Mouse (Mus musculus): ENCODE results near the gene Bpifa2.
"Not testable (repeated sequence)": the region's sequence is repeated elsewhere in the genome, so short reads cannot be mapped to it uniquely, and the experiment has no call there.

Bpifa2 gene

DNA sequence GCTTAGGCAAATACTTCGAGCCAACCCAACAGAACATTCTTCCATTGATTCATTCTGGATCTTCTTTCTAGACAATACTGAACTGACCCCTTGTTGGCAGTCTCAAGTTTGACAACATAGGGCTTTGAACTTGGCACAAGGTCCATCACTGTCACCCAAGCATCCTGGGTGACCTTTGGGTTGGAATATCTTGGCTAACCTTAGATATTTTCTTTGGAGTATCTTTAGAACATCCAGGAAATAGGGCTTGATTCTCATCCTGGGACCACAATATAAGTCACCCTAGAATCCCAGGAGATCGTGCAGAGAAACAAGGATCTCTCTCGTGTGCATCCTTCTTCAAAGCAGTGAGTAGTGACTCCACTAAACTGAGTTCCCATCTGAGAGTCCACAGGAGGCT, at the start of gene Bpifa2:
TSS of gene Bpifa2 (plus strand) at position 301 of the 400 bp plus-strand sequence.
- DNase-seq (ENCODE audit: low spot score), result no peak

DNA sequence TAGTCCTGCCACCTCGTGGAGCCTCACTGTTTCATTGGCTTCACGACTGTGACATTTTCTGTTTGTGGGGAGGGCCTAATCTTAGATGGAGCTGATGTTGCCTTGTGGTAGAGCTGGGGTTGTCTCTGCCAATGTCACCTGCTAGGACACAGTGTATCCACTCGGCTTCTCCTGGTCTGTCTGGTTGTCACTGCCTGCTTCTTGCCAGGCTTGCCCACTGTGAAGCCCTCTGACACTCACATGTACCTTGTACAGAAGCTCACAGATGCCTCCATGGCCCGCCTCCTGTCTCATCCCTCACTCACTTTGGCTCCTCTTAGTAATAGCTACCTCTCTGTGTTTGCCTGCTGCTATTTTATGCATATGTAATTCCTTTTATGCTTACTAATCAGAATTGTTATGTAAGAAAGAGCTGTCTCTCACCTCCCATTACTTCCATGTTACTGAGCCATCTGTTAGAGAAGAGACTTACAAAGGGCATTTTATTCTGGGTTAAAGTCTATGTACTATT, 45.2 kb upstream of the Bpifa2 start:
- DNase-seq (ENCODE audit: low spot score), result no peak

DNA sequence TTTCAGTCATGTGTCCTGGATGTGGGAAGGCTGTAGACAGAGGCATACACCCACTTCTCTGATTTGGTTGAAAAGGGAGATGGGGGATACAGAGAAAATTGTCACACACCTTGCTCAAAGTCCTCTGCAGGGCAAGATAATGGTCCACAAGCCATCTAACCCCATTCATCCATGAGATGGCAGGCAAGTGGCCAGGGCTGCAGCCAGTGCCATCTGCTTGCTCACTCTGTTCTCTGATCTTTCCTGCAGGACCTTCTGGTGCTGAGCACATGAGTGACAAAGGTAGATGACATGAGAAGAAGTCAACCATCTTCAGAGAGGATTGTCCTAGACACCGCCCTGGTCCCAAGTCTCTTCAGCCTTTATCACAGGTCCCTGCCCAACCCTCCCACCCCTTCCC, 44.7 kb upstream of the Bpifa2 start:
- no peak for DNase-seq (ENCODE audit: low spot score)

DNA sequence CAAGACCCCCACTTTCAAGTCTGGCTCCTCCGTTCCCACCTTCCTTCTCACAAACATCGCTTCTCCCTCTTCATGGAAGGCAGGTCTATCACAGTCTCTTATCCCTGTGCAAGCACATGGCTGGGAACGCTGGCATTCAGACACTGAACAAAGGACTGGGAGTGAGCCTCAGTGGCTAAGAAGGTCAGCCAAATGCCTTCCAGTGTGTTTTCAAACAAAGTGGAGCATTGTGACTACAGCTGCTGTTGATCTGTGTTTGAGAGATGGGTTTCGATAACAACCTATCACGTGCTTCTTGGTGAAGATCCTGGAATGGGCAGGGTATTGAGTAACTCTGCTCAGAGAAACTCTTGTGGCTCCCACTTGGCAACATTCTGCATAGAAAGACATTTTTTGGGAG, 37.8 kb upstream of the Bpifa2 start:
- no peak for DNase-seq (ENCODE audit: low spot score)

DNA sequence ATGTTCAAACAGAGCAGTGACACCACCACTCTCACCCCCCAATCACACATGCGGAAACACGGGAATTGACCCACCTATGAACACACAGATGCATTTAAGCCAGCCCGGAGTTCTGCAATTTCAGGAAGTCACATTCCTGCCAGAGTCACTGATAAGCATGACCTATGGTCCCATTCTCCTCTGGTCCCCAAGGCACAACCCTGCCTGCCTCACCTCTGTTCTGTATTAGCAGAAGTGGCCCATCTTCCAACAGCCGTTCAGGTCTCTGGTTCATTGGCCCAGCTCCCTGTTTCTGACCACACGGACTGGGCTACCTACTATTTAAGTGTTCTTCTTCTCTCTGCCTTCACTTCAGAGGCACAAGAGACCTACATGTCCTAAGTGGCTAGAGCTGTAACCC, 33.5 kb upstream of the Bpifa2 start, which contains the start of gene Bpifa6:
TSS of gene Bpifa6 (plus strand) at position 364 of the 400 bp plus-strand sequence.
- DNase-seq (ENCODE audit: low spot score), result no peak

DNA sequence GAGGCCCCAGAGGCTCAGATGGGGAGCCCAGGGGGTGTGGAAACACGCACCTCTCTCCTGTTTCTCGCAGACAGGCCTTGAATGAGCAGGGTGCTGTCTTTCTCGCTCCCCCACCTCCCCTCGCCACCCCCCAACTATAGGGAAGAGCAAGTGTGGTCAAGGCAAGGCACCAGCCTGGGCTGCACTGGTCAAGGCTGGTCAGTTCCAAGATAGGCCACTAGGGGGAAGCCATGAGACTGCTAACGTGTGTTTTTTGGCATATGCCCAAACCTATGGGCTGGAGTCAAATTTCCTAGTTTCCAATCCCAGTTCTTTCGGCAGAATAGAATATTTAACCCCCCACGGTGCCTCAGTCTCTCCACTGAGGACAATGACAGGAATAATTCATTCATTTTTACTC, 12.3 kb upstream of the Bpifa2 start:
- DNase-seq (ENCODE audit: low spot score), result peak; percentile 58

DNA sequence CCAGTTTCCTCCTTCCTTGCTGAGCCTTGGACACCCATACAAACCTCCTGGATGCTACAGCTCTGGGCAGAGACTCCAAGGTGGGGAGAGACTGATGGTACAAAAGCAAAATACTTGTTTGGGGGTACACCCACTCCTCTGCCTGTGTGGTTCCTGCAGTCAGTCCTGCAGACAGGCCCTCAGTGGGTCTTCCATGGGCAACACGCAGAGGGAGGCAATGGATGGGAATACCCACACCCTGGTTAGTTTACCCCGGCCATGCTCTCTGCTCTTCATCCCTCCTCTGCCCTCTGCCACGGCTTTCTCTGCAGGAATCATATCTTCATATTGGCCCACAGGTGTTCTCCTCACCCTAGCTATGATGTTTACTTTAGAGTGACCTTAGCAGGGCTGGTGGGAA, 7.6 kb upstream of the Bpifa2 start:
- DNase-seq (ENCODE audit: low spot score), result no peak

DNA sequence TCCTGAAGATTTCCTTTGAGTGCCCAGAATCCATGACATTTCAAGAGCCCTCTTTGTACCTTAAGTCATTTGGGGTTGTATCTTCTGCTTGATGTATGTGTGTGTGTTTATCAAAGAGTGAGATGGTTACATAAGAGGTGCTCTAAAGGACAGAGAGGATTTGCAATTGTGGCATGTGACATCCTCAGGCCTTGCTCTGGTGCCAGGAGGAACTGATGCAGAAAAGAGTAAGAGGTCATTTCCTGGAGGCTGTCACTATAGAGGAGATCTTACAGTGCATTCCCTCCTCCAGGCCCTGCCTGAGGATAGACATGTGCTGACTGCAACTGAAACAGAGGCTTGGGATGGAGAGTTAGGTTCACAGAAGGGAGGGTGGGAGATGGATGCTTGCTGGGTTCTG, 7.0 kb upstream of the Bpifa2 start:
- DNase-seq (ENCODE audit: low spot score), result no peak

DNA sequence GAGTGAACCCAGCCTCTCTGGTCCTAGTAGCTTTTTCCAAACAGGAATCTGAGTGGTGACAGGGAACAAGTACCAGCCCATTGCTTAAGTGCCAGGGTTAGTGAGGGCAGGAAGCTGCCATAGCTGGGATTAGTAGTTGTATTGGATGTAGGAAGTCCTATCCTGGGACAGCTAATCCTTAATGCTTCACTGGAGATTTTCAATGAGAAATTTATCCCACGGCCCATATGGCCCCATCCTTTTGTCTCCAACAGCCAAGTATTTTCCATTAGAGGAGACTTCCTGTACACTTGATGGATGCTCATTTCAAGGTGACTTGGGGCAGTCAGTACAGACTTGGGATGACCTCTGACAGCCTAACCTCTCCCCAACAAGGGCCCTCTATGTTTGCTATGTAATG, 3.6 kb upstream of the Bpifa2 start:
- DNase-seq (ENCODE audit: low spot score), result no peak

DNA sequence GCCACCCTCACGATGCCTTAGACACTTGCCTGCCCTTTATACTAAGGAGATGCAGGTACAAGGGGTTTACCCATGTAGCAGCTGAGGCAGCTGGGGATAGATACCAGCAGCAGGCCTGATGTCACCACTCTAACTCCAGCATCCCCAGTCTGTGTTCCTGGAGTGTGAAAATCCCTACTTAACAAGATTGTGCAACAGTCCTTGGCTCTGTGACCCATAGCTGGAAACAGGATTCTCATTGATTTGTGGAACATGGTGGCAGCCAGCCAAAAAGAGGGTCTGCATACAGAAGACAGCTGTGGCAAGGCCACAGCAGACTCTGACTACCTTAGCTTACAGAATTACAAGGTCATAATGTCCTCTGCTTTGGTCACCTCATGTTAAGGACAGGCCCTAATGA, 3.0 kb upstream of the Bpifa2 start:
- no peak for DNase-seq (ENCODE audit: low spot score)

DNA sequence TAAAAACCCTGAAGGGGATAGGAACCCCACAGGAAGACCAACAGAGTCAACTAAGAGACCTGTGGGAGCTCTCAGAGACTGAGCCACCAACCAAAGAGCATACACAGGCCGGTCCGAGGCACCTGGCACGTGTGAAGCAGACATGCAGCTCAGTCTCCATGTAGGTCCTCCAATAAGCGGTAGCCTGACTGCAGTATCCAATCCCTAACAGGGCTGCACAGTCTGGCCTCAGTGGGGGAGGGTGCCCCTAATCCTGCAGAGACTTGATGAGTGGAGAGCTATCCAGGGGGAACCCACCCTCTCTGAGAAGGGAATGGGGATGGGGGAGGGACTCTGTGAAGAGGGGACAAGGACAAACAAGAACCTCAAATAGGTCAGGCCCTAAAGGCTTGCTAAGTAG, 2.3 kb upstream of the Bpifa2 start:
- no peak for DNase-seq (ENCODE audit: low spot score)

DNA sequence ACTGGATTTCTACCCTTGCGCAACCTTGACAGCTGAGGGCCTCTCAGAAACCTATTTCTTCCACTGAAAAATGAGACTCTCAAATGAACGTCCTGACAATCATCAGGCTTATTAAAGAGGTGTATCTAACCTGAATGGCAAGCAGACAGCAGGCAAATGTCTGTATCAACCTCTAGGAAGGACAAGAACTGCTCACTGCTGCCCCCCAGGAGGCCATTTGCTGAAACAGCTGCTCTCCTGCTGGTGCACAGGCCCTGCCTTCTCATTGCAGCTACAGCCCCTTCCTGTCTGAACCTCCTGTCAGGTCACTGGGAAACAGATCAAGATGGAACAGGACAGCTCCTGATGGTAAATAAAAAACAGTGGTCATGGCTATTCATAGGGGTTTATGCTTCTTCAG, 1.7 kb upstream of the Bpifa2 start:
- no peak for DNase-seq (ENCODE audit: low spot score)

DNA sequence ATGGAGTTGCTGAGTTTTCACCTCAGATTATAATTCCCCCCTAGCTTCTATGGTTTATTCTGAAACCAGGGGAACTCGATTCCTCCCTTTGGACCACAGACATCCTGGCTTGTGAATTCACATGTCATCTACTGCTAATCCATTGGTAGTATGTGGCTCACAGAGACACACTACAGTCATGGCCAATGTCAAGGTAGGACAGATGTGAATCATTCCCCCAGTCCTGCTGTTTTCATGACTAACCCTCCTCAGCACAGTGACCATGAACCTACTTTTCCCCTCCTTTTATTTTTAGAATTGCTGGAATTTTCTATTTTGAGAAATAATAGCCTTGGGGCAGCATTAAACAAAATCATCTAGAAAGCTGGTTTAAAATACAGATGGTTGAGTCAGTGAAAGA, 684 bp upstream of the Bpifa2 start:
- DNase-seq (ENCODE audit: low spot score), result no peak

DNA sequence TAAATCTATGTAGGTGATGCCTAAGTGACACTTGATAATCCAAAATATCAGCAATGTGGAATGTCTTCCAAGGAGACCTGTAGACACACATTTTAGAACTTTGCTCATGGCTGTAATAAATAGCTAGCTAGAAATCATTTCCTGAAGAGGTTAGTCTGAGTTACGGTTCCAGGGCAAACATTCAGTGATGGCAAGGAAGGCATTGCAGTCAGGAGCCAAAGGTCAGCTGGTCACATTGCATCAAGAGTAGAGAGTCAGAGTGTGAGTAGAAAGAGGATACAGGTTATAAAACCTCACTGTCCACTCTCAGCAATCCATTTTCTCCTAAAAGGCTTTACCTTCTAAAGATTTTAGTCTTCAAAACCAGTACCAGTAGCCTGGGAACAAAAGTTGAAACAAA, 9.9 kb downstream of the Bpifa2 start:
- no peak for DNase-seq (ENCODE audit: low spot score)

DNA sequence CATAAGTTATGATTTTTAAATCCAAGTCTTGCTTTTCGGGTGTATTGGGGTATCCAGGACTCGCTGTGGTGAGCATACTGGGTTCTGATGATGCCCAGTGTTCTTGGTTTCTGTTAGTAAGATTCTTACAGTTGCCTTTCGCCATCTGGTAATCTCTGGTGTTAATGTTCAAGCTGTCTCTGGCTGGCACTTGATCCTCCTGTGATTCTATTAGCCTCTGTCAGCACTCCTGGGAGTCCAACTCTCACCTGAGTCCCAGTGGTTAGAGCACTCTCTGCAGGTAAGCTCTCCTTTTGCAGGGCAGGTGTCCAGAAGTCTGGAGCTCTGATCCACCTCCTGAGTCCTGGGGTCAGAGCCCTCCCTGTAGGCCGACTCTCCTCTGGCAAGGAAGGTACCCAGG, 16.6 kb downstream of the Bpifa2 start:
- not testable (repeated sequence) for DNase-seq (ENCODE audit: low spot score)

DNA sequence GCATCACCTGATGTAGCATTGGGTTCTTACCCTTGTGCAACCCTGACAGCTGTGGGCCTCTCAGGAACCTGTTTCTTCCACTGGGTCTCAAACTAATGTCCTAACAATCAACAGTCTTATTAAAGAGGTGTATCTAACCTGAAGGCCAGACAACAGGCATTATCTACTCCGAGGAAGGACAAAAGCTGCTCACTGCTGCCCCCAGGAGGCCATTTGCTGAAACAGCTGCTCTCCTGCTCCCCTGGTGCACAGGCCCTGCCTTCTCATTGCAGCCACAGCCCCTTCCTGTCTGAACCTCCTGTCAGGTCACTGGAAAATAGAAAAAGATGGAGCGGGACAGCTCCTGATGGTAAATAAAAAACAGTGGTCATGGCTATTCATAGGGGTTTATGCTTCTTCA, 30.9 kb downstream of the Bpifa2 start:
- no peak for DNase-seq (ENCODE audit: low spot score)

DNA sequence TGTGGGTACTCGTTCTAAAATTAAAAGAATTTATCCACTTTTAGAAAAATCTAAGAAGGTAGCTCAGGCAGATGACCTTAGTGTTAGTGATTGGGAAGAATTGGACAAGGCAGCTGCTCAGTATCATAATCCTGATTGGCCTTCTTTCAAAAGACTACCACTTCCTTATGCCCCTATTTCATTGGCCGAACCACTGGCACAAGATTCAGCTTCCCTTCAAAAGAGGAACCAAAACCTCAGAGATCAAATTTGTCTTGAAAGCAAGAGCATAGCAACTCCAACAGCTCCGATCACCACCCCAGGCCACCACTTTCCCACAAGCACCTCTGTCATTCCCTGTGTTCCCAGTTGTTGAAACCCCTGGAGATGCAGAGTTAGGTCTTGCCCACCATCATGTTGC, 36.7 kb downstream of the Bpifa2 start:
- DNase-seq (ENCODE audit: low spot score), result no peak

DNA sequence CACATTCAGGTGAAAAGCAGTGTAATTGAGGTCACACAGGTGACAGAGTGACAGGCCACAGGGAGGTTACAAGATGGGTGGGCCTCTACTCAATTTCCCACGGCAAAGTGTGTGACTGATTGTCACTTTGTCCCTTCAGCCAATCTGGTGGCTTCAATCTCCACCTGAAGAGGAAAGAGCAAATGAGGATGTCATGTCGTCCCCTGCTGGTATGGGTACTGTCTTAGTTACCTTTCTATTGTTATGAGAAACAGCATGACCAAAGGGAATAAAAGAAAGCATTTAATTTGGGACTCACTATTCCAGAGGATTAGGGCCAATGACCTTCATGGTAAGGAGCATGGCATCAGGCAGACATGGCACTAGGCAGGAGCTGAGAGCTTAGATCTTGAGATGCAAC, 50.6 kb downstream of the Bpifa2 start:
- no peak for DNase-seq (ENCODE audit: low spot score)
